Mouse (Mus musculus) kidney, adult 18-20 months (tissue): ENCODE measurements around the gene R3hdm2.

Source experiments
- DNase-seq: peaks from one replicate; pipeline ENCODE4 v3.0.0; 2021

Gene R3hdm2

GRCm38 (mm10) chr10:127548236-127548635, 168.1 kb downstream of the R3hdm2 start:
- no peak for DNase-seq
